Mouse (Mus musculus) central nervous system, embryonic 18 days (tissue): Measurements from ENCODE around the gene Fam71f2. TPM values are rescaled to one million over a fixed set of nuclear protein-coding genes. Genes with fewer than 3 reads are reported as not detected.

ENCODE experiments used
- polyA plus RNA-seq: library from polyadenylated mRNA; depleted of rRNA; stranded (reverse); fragments of >200 nt; gene quantifications from 2 replicates; pipeline ENCODE4 v1.2.3, GENCODE M21; 2012; rRNA removed

Fam71f2 gene
- 2.3 and 2.4 TPM in 2 replicates for polyA plus RNA-seq

GRCm38 (mm10) chr6:29279293-29279692, at the start of gene Fam71f2:
Gene Fam71f2, plus strand, starts transcription at chr6:29279593.

GRCm38 (mm10) chr6:29272312-29273072, 6.9 kb upstream of the Fam71f2 start, which contains the start of gene Hilpda:
Gene Hilpda, plus strand, starts transcription at chr6:29272488.

GRCm38 (mm10) chr6:29318879-29319278, 39.5 kb downstream of the Fam71f2 start, which contains the start of gene Fam71f1:
Gene Fam71f1, plus strand, starts transcription at chr6:29319140.

Other genes with a start within 250 kb of the Fam71f2 start
- 0.01 TPM in 1 of 2 replicates, not detected in the other for gene Lep, start 219.4 kb upstream of the Fam71f2 start, polyA plus RNA-seq
- 80.4 and 88.8 TPM in 2 replicates for gene Rbm28, start 114.6 kb upstream of the Fam71f2 start, polyA plus RNA-seq
- 13.6 and 14.4 TPM in 2 replicates for gene Prrt4, start 100.0 kb upstream of the Fam71f2 start, polyA plus RNA-seq
- 70.6 and 76.8 TPM in 2 replicates for gene Impdh1, start 63.2 kb upstream of the Fam71f2 start, polyA plus RNA-seq
- gene Hilpda, start 7.1 kb upstream of the Fam71f2 start, polyA plus RNA-seq, result 31.5 and 35.4 TPM in 2 replicates
- not detected in 2 replicates for gene Fam71f1, start 39.5 kb downstream of the Fam71f2 start, polyA plus RNA-seq
- 95.3 and 108 TPM in 2 replicates for gene Calu, start 68.5 kb downstream of the Fam71f2 start, polyA plus RNA-seq
- 0.20 and 0.49 TPM in 2 replicates for gene Opn1sw, start 108.9 kb downstream of the Fam71f2 start, polyA plus RNA-seq
- 59.2 and 64.4 TPM in 2 replicates for gene Ccdc136, start 116.7 kb downstream of the Fam71f2 start, polyA plus RNA-seq
- 2.1 and 3.3 TPM in 2 replicates for gene Flnc, start 153.7 kb downstream of the Fam71f2 start, polyA plus RNA-seq
- 329 and 373 TPM in 2 replicates for gene Atp6v1f, start 188.1 kb downstream of the Fam71f2 start, polyA plus RNA-seq
- 0.22 and 0.35 TPM in 2 replicates for gene Atp6v1fnb, start 191.8 kb downstream of the Fam71f2 start, polyA plus RNA-seq
- gene Kcp, start 228.4 kb downstream of the Fam71f2 start, polyA plus RNA-seq, result 41.0 and 48.8 TPM in 2 replicates
- gene Irf5, start 247.0 kb downstream of the Fam71f2 start, polyA plus RNA-seq, result 1.7 and 1.8 TPM in 2 replicates